Mouse (Mus musculus): Measurements from ENCODE around the gene Trpm8.
A peak's percentile ranks its signal among the peaks of the same experiment; 100 is the strongest.

Gene Trpm8

DNA sequence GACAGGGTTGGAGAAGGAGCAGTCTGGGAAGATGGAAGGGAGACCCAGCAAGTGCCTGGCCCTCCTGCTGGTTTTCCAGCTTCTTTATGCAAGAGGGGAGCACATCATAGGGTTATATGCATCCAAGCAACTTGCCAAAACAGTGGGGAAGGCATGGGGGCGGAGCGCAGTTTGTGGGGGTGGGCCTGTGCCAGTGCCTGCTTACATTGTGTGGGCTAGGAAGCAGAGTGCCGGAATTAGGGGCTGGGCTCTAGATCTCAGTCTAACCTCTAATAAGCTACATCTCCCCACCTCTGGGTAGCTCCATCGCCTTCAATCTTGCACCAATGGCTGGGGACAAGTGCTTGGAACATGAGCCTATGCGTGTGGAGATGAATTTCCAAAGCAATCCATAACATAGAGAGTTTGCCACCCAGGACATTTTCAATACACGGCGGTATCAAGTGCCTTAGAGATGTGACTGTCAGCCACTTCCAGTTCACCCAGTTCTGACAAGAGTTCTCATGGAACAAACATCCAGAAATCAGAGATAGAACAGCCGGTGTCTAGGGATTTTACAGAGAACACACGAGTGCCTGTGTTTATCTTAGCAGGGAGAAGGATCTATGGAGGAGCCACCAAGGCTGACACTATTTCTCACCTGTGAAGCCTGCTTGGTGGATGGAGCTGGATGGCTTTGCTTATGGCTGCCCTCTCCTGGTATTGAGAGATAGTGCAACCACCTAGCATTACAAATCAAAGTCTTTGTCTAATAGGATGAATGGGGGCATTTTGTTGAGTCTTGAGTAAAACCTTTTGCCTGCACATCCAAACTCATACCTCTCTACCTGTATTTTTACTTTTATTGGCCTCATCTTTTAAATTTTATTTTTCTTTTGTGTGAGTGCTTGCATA lies 23.9 kb downstream of the Trpm8 start:
- DNase-seq (ENCODE audit: low spot score), result no peak

DNA sequence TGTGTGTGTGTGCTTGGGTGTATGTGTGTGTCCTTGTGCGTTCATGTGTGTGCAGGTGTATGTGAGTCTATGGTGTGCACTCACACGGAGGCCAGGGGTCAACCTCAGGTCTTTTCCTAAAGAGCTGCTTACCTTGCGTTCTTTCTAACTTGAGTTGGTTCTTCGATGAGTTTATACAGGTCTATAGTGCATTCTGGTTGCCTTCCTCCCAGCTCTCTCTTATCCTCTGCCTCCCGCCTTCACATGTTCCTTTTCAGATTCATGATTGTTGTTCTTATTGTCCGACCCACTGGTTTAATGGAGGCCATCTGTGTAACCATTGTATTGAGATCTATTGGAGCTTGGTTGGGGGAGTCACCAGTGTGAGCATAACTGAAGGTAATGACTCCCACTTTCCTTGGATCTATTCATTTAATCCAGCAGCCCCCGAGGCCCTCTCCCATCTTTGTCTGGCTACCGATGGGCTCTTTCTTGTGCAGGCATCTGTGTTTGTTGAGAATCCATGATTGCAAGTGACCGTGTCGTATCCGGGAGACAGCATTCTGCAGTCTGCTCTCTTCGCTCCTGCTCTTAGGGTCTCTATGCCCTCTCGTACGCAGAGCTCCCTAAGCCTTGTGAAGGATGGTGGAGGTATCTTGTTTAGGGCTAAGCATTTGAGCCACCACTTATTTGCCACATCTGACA lies 24.7 kb downstream of the Trpm8 start:
- no peak for DNase-seq (ENCODE audit: low spot score)

DNA sequence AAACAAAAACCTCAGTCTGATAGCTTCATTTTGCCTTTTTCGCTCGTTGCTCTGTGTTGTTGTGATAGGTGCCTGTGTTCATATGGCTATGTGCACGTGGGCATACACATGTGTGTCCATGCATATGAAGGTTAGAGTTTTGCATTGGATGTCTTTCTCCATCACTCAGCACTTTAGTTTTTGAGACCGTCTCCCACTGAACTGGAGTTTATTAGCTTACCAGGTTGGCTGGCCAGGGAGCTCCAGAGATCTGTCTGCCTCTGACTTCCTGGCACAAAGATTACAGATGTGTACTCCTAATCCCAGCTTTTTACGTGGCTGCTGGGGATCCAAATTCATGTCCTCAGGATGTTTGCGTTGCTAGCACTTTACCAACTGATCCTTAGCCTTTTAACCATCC lies 26.3 kb downstream of the Trpm8 start:
- DNase-seq (ENCODE audit: low spot score), result no peak

DNA sequence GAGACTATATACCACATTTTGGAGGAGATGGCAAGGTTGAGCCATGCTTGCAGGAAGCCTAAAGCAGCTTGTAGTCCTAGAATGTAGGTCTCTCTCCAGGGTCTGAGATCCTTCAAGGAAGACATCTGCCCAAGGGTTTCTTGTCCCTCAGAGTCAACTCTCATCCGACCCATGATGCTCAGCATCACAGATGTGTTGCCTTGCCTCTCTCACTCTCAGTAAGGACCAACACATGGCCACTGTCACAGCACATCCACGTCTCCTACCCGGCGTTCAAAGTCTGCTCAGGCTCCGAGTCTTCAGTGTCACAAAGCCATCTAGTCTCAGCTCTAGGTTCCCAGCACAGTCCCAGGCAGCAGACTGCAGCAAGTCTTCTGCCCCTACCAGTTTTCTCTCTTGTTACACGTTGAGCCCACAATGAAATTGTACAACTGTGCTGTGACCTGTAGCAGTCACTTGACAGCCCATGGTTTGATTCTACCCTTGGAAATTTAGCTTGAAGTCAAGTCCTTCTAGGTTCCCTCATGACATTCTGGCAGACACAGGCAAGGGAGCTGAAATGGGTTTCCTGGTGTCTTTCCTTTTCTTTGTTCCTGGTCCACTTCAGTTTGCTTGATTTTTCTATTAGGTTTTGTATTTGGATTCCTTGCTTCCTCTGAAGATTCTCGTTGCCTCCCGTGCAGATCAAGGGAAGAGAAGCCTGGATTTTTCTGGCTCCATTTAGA lies 27.0 kb downstream of the Trpm8 start:
- DNase-seq (ENCODE audit: low spot score), result no peak

DNA sequence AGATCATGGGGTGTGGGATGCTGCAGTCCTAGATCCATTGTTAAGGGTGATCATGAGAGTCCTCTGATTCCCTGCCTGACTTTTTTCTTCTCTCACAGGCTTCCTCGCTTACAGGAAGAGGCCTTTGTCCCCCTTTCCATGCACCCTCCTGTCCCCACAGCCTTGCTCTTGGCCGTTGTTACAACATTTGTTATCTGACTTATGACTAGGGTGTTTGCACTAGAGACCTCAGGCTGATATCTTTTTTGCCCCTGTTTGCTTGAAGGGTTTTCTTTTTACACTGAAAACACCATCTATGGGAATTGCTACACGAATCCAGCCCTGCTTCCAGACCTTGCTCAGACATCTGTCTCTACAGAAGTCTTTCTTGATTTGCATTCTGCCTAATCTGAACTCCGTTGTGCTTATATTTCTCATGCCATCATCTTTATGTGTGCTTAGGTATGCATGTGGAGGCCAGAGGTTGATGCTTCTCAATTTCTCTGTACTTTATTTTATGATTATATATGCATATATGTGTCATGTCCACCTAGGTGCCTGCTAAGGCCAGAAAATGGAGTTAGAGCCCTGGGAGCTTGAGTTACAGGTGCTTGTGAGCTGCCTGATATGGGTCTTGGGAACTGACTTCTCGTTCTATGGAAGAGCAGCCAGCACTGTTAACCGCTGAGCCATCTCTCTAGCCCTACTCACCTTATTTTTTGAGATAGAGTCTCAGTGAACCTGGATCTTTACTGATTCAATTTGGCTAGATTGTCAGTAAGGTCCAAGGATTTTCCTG lies 27.7 kb downstream of the Trpm8 start:
- DNase-seq (ENCODE audit: low spot score), result no peak

DNA sequence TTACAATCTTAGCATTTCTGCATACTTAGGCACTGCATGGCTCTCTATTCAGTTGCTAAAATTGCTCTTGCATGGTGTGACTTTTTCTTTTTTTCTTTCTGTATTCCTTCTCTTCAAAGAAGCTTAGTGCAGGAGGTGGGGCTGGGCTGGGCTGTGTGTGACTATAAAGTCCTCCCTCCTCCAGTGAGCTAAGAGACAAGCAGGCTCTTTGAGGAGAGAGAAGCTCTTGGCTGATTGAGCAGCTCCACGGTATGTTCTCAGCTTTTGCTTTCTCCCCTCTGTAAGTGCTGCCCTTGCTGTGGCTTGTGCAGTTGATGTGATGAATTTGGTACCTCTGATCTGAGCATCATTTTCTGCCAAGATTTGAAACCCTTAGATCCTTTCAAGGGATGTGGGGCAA lies 29.1 kb downstream of the Trpm8 start:
- DNase-seq (ENCODE audit: low spot score), result no peak

DNA sequence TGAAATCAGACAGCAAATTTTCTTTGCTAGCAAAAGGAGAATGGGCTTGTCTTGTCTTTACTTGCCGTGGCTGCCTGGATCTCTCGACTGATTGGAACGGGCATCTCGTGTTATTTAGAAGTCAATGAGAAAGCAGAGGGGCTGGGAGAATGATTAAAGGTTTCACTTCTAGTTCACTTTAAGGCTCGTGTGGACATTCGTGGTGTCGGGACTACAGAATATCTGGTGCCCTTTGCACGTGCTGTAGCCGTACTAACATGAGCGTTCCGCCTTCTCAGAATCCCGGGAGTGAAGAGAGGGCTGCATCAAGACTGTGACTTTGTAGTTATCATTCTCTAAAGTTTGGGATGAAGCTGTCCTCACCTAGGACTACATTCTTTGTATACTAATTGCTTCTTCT lies 29.7 kb downstream of the Trpm8 start:
- no peak for DNase-seq (ENCODE audit: low spot score)

DNA sequence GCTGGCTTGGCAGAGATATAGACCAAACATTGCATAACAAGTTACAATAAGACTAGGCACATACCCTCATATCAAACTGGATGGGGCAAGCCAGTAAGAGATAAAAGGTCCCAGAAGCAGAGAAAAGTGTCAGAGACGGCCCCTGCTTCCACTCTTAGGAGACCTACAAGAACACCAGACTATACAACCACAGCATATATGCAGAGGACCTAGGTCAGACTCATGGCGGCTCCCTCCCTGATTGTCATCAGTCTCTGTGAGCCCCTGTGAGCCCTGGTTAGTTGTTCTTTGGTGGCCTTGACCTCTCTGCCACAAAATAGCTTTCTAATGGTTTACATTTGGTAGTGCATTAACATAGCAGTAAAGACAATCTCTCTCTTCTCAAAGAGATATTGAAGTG lies 31.6 kb downstream of the Trpm8 start:
- no peak for DNase-seq (ENCODE audit: low spot score)

DNA sequence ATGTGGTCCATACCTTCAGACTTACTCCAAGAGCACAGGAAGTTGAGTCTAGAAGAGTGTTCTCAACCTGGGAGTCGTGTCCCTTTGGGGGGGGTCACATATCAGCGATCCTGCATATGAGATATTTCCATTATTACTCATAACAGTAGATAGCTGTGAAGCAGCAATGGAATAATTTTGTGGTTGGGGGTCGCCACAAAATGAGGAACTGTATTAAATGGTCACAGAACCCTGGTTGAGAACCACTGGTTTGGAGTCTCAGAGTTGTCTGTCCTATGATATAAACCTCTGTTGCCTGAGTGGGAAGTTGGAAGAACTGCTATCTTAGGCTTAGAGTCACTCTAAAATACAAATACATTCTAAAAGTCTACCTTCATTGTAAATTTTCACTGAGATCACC lies 32.4 kb downstream of the Trpm8 start:
- DNase-seq (ENCODE audit: low spot score), result no peak

DNA sequence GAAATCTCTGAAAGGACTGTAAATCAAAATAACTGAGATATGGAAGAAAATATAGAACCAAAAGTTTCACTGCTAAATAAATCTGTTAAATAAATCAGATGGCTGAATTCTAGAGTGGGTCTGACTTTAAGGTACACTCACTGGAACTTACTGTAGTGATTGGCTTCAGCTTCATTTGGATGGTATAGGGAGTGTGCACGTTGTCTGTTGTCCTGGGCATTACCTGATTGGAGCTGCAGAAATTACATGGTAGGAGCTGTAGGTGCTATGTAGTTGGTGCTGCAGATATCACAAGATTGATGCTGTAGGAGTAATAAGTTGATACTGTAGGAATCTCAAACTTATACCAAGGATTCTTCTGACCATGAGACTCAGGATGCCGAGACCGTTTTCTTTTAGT lies 32.9 kb downstream of the Trpm8 start:
- DNase-seq (ENCODE audit: low spot score), result no peak

DNA sequence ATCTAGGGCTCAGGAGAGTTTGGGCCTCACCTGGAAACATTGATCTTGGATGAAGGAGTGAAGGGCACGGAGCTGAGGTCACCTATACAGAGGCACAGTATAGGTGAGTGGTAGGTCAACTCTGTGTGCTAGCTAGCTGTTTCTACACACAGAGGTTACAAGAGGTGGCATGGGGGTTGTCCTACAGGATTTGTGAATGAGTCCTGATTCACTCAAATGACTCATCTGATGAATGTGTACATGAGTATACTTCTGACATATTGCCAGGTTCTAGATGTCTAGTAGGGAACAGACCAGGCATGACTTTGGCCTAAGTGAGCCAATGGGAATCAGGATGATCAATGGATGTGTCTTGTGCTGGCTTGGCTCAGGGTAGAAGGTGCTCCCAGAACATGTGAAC lies 39.8 kb downstream of the Trpm8 start:
- DNase-seq (ENCODE audit: low spot score), result no peak

DNA sequence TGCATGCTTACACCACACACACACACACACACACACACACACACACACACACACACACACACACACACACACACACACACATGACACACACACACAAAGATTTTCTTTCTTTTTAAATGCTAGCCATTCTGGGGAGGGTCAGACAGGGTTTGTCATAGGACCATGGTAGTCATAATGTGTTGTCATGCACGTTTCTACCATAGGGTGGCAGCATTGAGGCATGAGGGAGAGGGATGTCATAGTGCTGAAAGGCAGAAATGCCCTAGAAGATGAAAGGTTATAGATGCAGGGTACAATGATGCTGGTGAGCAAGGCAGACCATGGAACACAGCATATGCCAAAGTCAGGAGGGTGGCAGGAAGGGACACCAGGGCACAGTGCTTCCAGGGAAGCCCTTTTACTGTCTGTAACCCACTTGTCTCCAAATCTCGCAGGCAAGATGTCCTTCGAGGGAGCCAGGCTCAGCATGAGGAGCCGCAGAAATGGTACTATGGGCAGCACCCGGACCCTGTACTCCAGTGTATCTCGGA lies 41.1 kb downstream of the Trpm8 start:
- DNase-seq (ENCODE audit: low spot score), result peak; percentile 64

DNA sequence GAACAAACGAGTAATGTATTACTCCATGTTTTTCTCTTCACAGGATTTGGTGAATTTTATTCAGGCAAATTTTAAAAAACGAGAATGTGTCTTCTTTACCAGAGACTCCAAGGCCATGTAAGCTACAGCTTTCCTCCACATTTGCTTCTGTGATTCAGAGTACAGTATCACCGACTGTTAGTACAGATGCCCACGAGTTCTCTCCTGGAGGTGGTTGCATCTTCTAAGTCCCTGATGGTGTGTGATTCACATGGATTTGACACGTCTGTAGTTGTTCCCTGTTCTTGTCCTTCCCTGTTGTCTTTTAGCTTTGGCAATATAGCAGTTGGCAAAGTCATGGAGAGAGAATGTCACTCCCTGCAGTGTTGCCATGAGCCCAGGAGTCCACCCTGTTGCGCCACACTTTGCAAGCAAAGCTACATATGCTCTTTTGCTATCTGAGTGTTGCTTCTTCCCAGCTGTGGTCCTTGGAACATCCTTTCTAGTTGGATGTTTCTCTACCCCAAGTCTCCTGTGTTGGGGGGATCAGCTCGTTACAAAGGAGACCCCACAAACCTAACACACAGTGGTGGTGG lies 43.4 kb downstream of the Trpm8 start:
- DNase-seq (ENCODE audit: low spot score), result no peak

DNA sequence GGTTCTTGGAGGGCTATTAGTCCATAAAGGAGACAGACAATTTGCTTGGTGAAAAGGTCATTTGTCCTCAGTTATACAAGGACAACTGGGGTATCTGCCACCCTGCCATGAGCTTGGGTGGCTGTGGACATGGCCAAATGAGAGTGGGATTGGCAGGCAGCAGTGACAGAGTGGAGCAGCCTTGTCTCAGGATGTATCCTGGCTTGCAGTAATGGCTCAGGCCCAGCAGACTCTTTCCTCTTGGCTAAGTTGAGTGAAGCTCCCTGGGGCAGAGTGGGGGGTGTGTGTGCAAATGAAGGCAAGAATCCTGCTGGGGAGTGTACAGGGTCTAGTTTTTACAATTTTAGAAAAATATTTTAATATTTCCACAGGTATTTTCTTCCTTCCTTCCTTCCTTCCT lies 44.7 kb downstream of the Trpm8 start:
- DNase-seq (ENCODE audit: low spot score), result no peak

DNA sequence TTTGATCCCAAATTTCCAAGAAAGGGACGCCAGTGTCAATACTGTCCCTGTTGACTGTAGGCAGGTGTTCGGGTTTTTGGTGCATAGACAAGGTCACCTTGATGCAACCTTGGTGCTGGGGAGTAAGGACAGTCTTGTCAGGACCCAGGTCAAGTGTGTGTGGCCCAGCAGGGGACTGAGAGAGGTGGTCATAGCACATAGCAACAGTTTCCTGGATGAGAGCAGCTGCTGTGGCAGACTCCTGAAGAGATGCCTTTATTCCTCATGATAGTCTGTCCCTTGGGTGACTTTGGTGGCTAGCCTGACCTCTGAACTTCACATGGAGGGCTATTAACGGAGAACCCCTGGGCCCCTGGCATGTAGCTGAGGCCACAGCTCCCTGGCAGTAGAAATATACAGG lies 45.6 kb downstream of the Trpm8 start:
- DNase-seq (ENCODE audit: low spot score), result no peak

DNA sequence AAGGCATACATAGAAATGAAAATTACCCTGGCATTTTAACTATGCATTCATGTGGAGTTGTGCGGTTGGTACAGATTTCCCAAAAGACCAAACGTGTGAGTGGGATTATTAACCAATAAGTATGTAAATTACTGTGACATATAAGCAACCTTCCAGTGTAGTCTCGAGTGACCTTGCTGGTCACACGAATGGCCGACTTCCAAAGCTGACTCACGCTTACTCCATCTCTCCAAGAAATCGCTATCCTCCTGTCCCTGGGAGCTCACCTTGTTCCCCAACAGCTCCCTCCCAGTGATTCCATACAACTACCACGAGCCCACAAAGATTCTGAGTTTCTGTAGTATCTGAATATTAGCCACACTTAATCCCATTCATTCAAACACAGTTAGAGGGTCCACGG lies 62.0 kb downstream of the Trpm8 start:
- no peak for DNase-seq (ENCODE audit: low spot score)

DNA sequence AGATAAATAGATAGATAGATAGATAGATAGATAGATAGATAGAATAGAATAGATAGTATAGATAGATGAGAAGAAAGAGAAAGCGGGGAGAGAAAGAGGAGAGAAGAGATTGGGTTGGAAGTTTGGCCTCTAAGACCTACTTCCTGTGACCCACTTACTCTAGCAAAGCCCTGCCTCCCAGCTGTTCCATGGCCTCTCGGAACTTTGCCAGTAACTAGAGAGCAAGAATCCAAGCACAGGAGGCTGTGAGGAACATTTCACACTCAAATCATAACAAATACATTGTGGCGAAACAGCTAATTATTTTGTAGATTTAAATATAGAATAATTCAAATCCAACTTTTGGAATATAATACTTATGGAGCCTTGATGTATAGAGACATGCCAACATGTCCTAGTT lies 65.2 kb downstream of the Trpm8 start:
- no peak for DNase-seq (ENCODE audit: low spot score)

DNA sequence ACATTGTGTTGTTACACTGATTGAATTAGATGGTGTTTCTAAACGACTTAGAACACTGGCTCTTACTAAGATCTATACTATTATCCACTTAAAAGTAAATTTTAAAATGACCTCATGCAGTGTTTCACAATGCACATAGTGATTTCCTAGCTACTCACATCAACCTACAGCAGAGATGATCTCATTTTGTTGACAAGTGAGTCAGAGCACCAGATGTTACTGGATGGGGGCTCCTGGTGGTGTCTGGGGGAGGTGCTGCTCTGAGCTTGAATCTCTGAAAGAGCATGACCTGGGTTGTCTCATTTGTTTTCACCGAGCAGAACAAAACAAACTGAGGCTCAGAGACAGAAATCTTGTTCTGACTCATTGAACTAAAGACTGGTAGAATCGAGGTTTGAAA lies 68.1 kb downstream of the Trpm8 start:
- DNase-seq (ENCODE audit: low spot score), result no peak

DNA sequence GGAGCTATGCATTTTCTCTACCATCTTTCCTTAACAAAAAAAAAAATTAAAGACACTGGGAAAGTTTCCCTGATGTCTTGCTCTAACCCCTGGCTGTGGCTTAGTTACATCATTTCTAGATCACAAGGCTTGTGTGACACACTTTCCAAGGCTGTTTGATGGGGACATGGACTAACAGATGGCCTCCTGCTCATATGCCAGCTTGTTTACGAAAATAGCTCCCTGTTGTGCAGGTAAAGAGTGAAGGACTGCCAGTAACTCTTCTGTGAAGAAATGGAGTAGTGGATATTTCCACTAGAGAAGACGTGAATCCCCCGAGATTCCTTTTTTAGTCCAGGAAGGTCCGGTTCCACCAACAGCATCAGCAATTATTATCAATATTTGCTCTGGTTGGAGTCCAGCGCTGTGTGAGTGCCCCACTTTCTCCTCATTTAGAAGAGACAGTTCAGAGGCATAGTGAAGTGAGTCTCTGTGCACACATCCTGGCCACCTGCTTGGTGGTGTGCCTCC lies 71.1 kb downstream of the Trpm8 start:
- DNase-seq (ENCODE audit: low spot score), result no peak

DNA sequence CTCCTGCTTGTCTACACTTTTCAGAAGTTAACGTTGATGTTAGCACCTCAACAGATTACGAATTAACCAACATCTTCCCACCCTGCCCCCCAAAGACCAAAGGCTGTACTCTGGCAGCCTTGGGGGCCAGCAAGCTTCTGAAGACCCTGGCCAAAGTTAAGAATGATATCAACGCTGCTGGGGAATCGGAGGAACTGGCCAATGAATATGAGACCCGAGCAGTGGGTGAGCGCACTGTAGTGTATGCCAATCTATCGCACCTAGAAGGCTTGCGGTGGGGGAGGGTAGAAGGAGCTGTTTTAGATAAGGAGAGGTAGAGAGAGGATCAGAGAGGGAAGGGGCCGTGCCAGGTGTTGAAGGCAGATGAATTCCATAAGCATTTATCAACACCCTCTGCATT lies 73.3 kb downstream of the Trpm8 start:
- no peak for DNase-seq (ENCODE audit: low spot score)

DNA sequence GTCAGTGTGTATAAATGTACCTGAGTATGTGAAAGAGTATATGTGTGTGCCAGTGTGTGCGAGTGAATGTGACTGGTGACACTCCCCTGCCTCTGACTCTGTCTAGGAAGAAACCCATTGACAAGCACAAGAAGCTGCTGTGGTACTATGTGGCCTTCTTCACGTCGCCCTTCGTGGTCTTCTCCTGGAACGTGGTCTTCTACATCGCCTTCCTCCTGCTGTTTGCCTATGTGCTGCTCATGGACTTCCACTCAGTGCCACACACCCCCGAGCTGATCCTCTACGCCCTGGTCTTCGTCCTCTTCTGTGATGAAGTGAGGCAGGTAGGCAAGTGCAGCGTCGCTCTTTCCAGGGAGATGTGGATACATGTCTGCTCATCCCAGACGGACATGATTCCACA lies 77.6 kb downstream of the Trpm8 start:
- DNase-seq (ENCODE audit: low spot score), result no peak
